In genomic region chr12:108121288-108121687, GRCm38 (mm10) we compare ENCODE assay signal across 9 mouse cellular contexts. TPM values are rescaled to one million over a fixed set of nuclear protein-coding genes. Genes with fewer than 3 reads are reported as not detected.
DNase-seq lines count a peak whose midpoint lies in the region; ATAC-seq and TF ChIP-seq lines count a peak whose summit lies in the region.
"Had no signal": no experiment of that assay in that cellular context is flagged by ENCODE, and none has a peak within 500 bp of the region (broad histone marks: within the 10 kb centered on the region; RNA-seq: fewer than 3 reads in every experiment).

No protein-coding gene starts in this region.

- ATAC-seq in intestine, postnatal 0 days: peak; percentile 69; the same call in 1 of the 2 replicates
- no peak; the same call in 1 of the 2 replicates for ATAC-seq in limb, embryonic 14.5 days (ENCODE audit: low FRiP score, low read depth)
- no peak for ATAC-seq in neural tube, embryonic 11.5 days (ENCODE audit: insufficient read depth, low FRiP score, low TSS enrichment)

- H3K9me3 ChIP-seq in intestine, postnatal 0 days (ENCODE audit: control insufficient read depth): no peaks in the 10 kb centered on the region
- no peaks in the 10 kb centered on the region for H3K9me3 ChIP-seq in limb, embryonic 14.5 days (ENCODE audit: control insufficient read depth, low read length)
- H3K9me3 ChIP-seq in neural tube, embryonic 11.5 days (ENCODE audit: control insufficient read depth, low read length): no peaks in the 10 kb centered on the region
- H3K9me3 ChIP-seq: limb, embryonic 13.5 days had no signal

- no peak for TF ChIP-seq POLR2A in cerebellum, adult 2 months (IDR thresholded peaks at IDR 0.05; ENCODE audit: borderline replicate concordance, insufficient read depth, low read length)
- no peak for TF ChIP-seq POLR2A in limb, embryonic 14.5 days (IDR thresholded peaks at IDR 0.05; ENCODE audit: borderline replicate concordance, extremely low read depth, insufficient read depth, insufficient read length)

- H3K4me1 ChIP-seq in cerebellum, adult 2 months (ENCODE audit: control insufficient read depth, insufficient read depth, low read length): peaks cover 7% of the 10 kb centered on the region
- no peaks in the 10 kb centered on the region for H3K4me1 ChIP-seq in intestine, postnatal 0 days (replicated peaks; ENCODE audit: control insufficient read depth, insufficient read depth, low read length)
- no peaks in the 10 kb centered on the region for H3K4me1 ChIP-seq in limb, embryonic 14.5 days (ENCODE audit: control insufficient read depth, insufficient read depth, low read length)
- H3K4me1 ChIP-seq in neural tube, embryonic 11.5 days (ENCODE audit: control insufficient read depth, insufficient read depth, low read length): peaks cover 20% of the 10 kb centered on the region

- H3K27ac ChIP-seq in cerebellum, adult 2 months (ENCODE audit: insufficient read depth, low read length): no peak overlapping the region
- no peak overlapping the region for H3K27ac ChIP-seq in intestine, postnatal 0 days (ENCODE audit: low read depth, low read length)
- H3K27ac ChIP-seq in limb, embryonic 14.5 days (replicated peaks; ENCODE audit: low read depth, low read length): no peak overlapping the region
- H3K27ac ChIP-seq in neural tube, embryonic 11.5 days (ENCODE audit: low read depth, low read length): no peak overlapping the region
- H3K27ac ChIP-seq: limb, embryonic 13.5 days had no signal

- peak; percentile 44 to 45 for DNase-seq in B cell, adult 2 months
- DNase-seq in MEL-GATA-1-ER (ENCODE audit: extremely low read depth, low read depth): peak; percentile 18
- peak; percentile 78 to 80 for DNase-seq in cerebellum, adult 2 months
- DNase-seq in frontal cortex, adult 2 months (ENCODE audit: extremely low spot score in 1 of 2, low spot score in 1 of 2): peak; percentile 34 to 89
- peak; percentile 69 for DNase-seq in limb, embryonic 14.5 days (ENCODE audit: low spot score)
- peak; percentile 75 for DNase-seq in neural tube, embryonic 11.5 days (ENCODE audit: low spot score)
- DNase-seq in thymus, postnatal 4 days: peak; percentile 84

- TF ChIP-seq CTCF in cerebellum, adult 2 months (IDR thresholded peaks at IDR 0.05; ENCODE audit: borderline replicate concordance, insufficient read depth, low read depth, low read length): peak; percentile 99
- peak; percentile 97 for TF ChIP-seq CTCF in intestine, postnatal 0 days (IDR thresholded peaks at IDR 0.05; ENCODE audit: low read depth)

- H3K4me2 ChIP-seq in intestine, postnatal 0 days (replicated peaks; ENCODE audit: low read depth): no peak overlapping the region
- no peak overlapping the region for H3K4me2 ChIP-seq in limb, embryonic 14.5 days (replicated peaks; ENCODE audit: low read depth, low read length, severe bottlenecking)
- H3K4me2 ChIP-seq in neural tube, embryonic 11.5 days (ENCODE audit: low read depth): no peak overlapping the region
- H3K4me2 ChIP-seq: limb, embryonic 13.5 days had no signal

- no peak overlapping the region for H3K9ac ChIP-seq in intestine, postnatal 0 days (ENCODE audit: low read depth, low read length)
- no peak overlapping the region for H3K9ac ChIP-seq in limb, embryonic 14.5 days (ENCODE audit: low read depth, low read length, severe bottlenecking)
- H3K9ac ChIP-seq in neural tube, embryonic 11.5 days (ENCODE audit: low read length): no peak overlapping the region
- H3K9ac ChIP-seq: limb, embryonic 13.5 days had no signal

- no peak overlapping the region for H3K4me3 ChIP-seq in cerebellum, adult 2 months (replicated peaks; ENCODE audit: insufficient read depth, low read depth, low read length)
- no peak overlapping the region for H3K4me3 ChIP-seq in intestine, postnatal 0 days (ENCODE audit: low read depth, low read length)
- no peak overlapping the region for H3K4me3 ChIP-seq in limb, embryonic 14.5 days (replicated peaks; ENCODE audit: low read length)
- no peak overlapping the region for H3K4me3 ChIP-seq in neural tube, embryonic 11.5 days (ENCODE audit: low read depth, low read length)
- H3K4me3 ChIP-seq: limb, embryonic 13.5 days had no signal

- no peaks in the 10 kb centered on the region for H3K27me3 ChIP-seq in cerebellum, adult 2 months (ENCODE audit: control insufficient read depth, insufficient read depth, low read length)
- no peaks in the 10 kb centered on the region for H3K27me3 ChIP-seq in intestine, postnatal 0 days (replicated peaks; ENCODE audit: control insufficient read depth, insufficient read depth, low read length)
- no peaks in the 10 kb centered on the region for H3K27me3 ChIP-seq in limb, embryonic 14.5 days (ENCODE audit: control insufficient read depth, insufficient read depth, low read length)
- H3K27me3 ChIP-seq in neural tube, embryonic 11.5 days (ENCODE audit: control insufficient read depth, insufficient read depth, low read length): no peaks in the 10 kb centered on the region
- H3K27me3 ChIP-seq: limb, embryonic 13.5 days had no signal

- peaks cover 14% of the 10 kb centered on the region for H3K36me3 ChIP-seq in intestine, postnatal 0 days (ENCODE audit: control insufficient read depth, insufficient read depth)
- H3K36me3 ChIP-seq in limb, embryonic 14.5 days (ENCODE audit: control insufficient read depth, insufficient read depth, low read length): peaks cover 13% of the 10 kb centered on the region; the same call in 1 of the 2 replicates
- H3K36me3 ChIP-seq in neural tube, embryonic 11.5 days (ENCODE audit: control insufficient read depth, insufficient read depth, low read length): no peaks in the 10 kb centered on the region

- 1% methylated on average over 2 of the region's 2 CpGs for WGBS in cerebellum, adult 2 months
- WGBS in intestine, postnatal 0 days: 9% methylated on average over 2 of the region's 2 CpGs
- 6% methylated on average over 2 of the region's 2 CpGs for WGBS in limb, embryonic 14.5 days
- 4% methylated on average over 2 of the region's 2 CpGs for WGBS in neural tube, embryonic 11.5 days

RNA-seq across cellular contexts. Expression of gene Setd3, which starts 57.8 kb away (rescaled TPM):
- 117 and 122 TPM in 2 replicates for polyA plus RNA-seq in cerebellum, adult 2 months (2012; rRNA removed)
- polyA plus RNA-seq in frontal cortex, adult 2 months (2012; rRNA removed): 101 and 117 TPM in 2 replicates
- polyA plus RNA-seq in intestine, postnatal 0 days (2015; fragmentation: Nextera tagmentation; extraction: Ambion mirVana): 49.1 and 50.0 TPM in 2 replicates
- polyA plus RNA-seq in limb, embryonic 14.5 days (2012; rRNA removed): 55.1 and 62.5 TPM in 2 replicates
- polyA plus RNA-seq in limb, embryonic 14.5 days (2014; fragmentation: Nextera tagmentation; extraction: Ambion mirVana): 75.4 and 76.1 TPM in 2 replicates
- polyA plus RNA-seq in neural tube, embryonic 11.5 days (2014; fragmentation: Nextera tagmentation; extraction: Ambion mirVana): 86.5 and 91.6 TPM in 2 replicates

RNA-seq across cellular contexts. Expression of gene Ccnk, which starts 58.1 kb away (rescaled TPM):
- polyA plus RNA-seq in cerebellum, adult 2 months (2012; rRNA removed): 27.0 and 32.0 TPM in 2 replicates
- 24.7 and 27.3 TPM in 2 replicates for polyA plus RNA-seq in frontal cortex, adult 2 months (2012; rRNA removed)
- 3.0 and 3.3 TPM in 2 replicates for polyA plus RNA-seq in intestine, postnatal 0 days (2015; fragmentation: Nextera tagmentation; extraction: Ambion mirVana)
- polyA plus RNA-seq in limb, embryonic 14.5 days (2012; rRNA removed): 37.7 and 46.2 TPM in 2 replicates
- 5.5 and 6.0 TPM in 2 replicates for polyA plus RNA-seq in limb, embryonic 14.5 days (2014; fragmentation: Nextera tagmentation; extraction: Ambion mirVana)
- 6.0 and 6.9 TPM in 2 replicates for polyA plus RNA-seq in neural tube, embryonic 11.5 days (2014; fragmentation: Nextera tagmentation; extraction: Ambion mirVana)

Comparison
In these comparisons a context has a peak if more than half of its experiments do, and no peak if none do; other contexts are left out.
1. DNase-seq: peak in every context shown above with its lines; median percentile 84 in thymus, postnatal 4 days; 79 in cerebellum, adult 2 months; 75 in neural tube, embryonic 11.5 days; 69 in limb, embryonic 14.5 days; 62 in frontal cortex, adult 2 months; 44 in B cell, adult 2 months; 18 in MEL-GATA-1-ER.